Mouse (Mus musculus) intestine, postnatal 0 days (tissue): ENCODE results near the gene Rad51b. TPM values are rescaled to one million over a fixed set of nuclear protein-coding genes. Genes with fewer than 3 reads are reported as not detected.

Source experiments
- ATAC-seq: fragments of 200-750 bp; cut with Nextera tagmentation; 2 replicates; pipeline ENCODE4 v1.8.0; 2017; ENCODE audit warnings: mild to moderate bottlenecking, moderate TSS enrichment, moderate library complexity
- H3K27ac ChIP-seq: fragments of 300-500 bp; sonication (generic); 2 replicates; pipeline ENCODE4 v1.5.1; 2014; ENCODE audit warnings: mild to moderate bottlenecking, low read depth, low read length, moderate library complexity
- H3K27me3 ChIP-seq: fragments of 300-500 bp; sonication (generic); replicated peaks from 2 replicates; pipeline ENCODE4 v1.6.1; 2014; ENCODE audit warnings: low read length, mixed read lengths; ENCODE audit not compliant: control insufficient read depth, insufficient read depth
- H3K36me3 ChIP-seq: fragments of 300-500 bp; sonication (generic); 2 replicates; pipeline ENCODE4 v1.6.1; 2014; ENCODE audit warnings: mild to moderate bottlenecking, moderate library complexity; ENCODE audit not compliant: control insufficient read depth, insufficient read depth
- H3K4me1 ChIP-seq: fragments of 300-500 bp; sonication (generic); replicated peaks from 2 replicates; pipeline ENCODE4 v1.6.1; 2014; ENCODE audit warnings: antibody characterized with exemption, low read length, mixed read lengths; ENCODE audit not compliant: control insufficient read depth, insufficient read depth
- H3K4me2 ChIP-seq: fragments of 300-500 bp; sonication (generic); replicated peaks from 2 replicates; pipeline ENCODE4 v1.6.1; 2014; ENCODE audit warnings: low read depth, mild to moderate bottlenecking, moderate library complexity
- H3K4me3 ChIP-seq: fragments of 300-500 bp; sonication (generic); 2 replicates; pipeline ENCODE4 v1.5.1; 2014; ENCODE audit warnings: low read depth, low read length
- H3K9ac ChIP-seq: fragments of 300-500 bp; sonication (generic); 2 replicates; pipeline ENCODE4 v1.6.1; 2014; ENCODE audit warnings: mild to moderate bottlenecking, low read depth, low read length
- H3K9me3 ChIP-seq: fragments of 300-500 bp; sonication (generic); 2 replicates; pipeline ENCODE4 v1.6.1; 2016; ENCODE audit warnings: mixed run types; ENCODE audit not compliant: control insufficient read depth
- CTCF ChIP-seq: sonication (generic); IDR thresholded peaks from 2 replicates; pipeline ENCODE4 v1.5.1; 2016; ENCODE audit warnings: low read depth, mild to moderate bottlenecking, control low read depth, antibody characterized with exemption, moderate library complexity
- WGBS: fragments of 180-500 bp; shearing (Covaris S2); extraction: QIAGEN DNeasy Blood & Tissue Kit; methylation state at CpG from one replicate; pipeline ENCODE4 v1.1.7; 2014; 5-methylcytosine and 5-hydroxymethylcytosine counted together
- polyA plus RNA-seq: library from polyadenylated mRNA; unstranded; fragments of >200 nt; fragmentation: Nextera tagmentation; extraction: Ambion mirVana; gene quantifications from 2 replicates; pipeline ENCODE4 v1.2.1, GENCODE M21; 2015

The Rad51b gene
- polyA plus RNA-seq, 1 experiment from 2014 or later, result 1.9 TPM

- Histone ChIP-seq H3K9me3 (no peaks in the 10 kb centered on the region), H3K36me3 (no peaks in the 10 kb centered on the region), H3K9ac (no peak overlapping the region), H3K27me3 (no peaks in the 10 kb centered on the region), H3K4me3 (no peak overlapping the region), H3K27ac (no peak overlapping the region), H3K4me2 (no peak overlapping the region), H3K4me1 (no peaks in the 10 kb centered on the region)
- no peak for ATAC-seq
- no peak for TF ChIP-seq CTCF
- WGBS, result 60% methylated on average over 8 of the region's 8 CpGs
These were observed 496.3 kb downstream of the Rad51b start for GRCm38 (mm10) chr12:79793382-79793781.

GRCm38 (mm10) chr12:79794802-79795201 is 497.7 kb downstream of the Rad51b start:
- Histone ChIP-seq H3K9me3 (no peaks in the 10 kb centered on the region), H3K36me3 (no peaks in the 10 kb centered on the region), H3K4me2 (no peak overlapping the region), H3K9ac (no peak overlapping the region), H3K27me3 (no peaks in the 10 kb centered on the region), H3K27ac (no peak overlapping the region), H3K4me3 (no peak overlapping the region), H3K4me1 (no peaks in the 10 kb centered on the region)
- no peak for TF ChIP-seq CTCF
- no peak for ATAC-seq
- 94% methylated on average over 4 of the region's 4 CpGs for WGBS

- H3K36me3 ChIP-seq, result no peaks in the 10 kb centered on the region
- no peaks in the 10 kb centered on the region for H3K27me3 ChIP-seq
- H3K27ac ChIP-seq, result no peak overlapping the region
- no peak overlapping the region for H3K9ac ChIP-seq
- H3K9me3 ChIP-seq, result no peaks in the 10 kb centered on the region
- no peak overlapping the region for H3K4me2 ChIP-seq
- WGBS, result 76% methylated on average over 6 of the region's 6 CpGs
- no peak for TF ChIP-seq CTCF
- no peak overlapping the region for H3K4me3 ChIP-seq
- ATAC-seq, result no peak
- no peaks in the 10 kb centered on the region for H3K4me1 ChIP-seq
These were observed 499.2 kb downstream of the Rad51b start for GRCm38 (mm10) chr12:79796260-79796659.

GRCm38 (mm10) chr12:79796823-79797821 is 500.0 kb downstream of the Rad51b start:
- Histone ChIP-seq H3K9ac (no peak overlapping the region), H3K4me1 (no peaks in the 10 kb centered on the region), H3K9me3 (no peaks in the 10 kb centered on the region), H3K27me3 (no peaks in the 10 kb centered on the region), H3K4me3 (no peak overlapping the region), H3K36me3 (no peaks in the 10 kb centered on the region), H3K27ac (no peak overlapping the region), H3K4me2 (no peak overlapping the region)
- WGBS, result 82% methylated on average over 18 of the region's 18 CpGs
- ATAC-seq, result no peak
- no peak for TF ChIP-seq CTCF

GRCm38 (mm10) chr12:79798488-79798887 is 501.4 kb downstream of the Rad51b start:
- Histone ChIP-seq H3K27ac (no peak overlapping the region), H3K4me1 (no peaks in the 10 kb centered on the region), H3K4me3 (no peak overlapping the region), H3K9ac (no peak overlapping the region), H3K27me3 (no peaks in the 10 kb centered on the region), H3K9me3 (no peaks in the 10 kb centered on the region), H3K36me3 (no peaks in the 10 kb centered on the region), H3K4me2 (no peak overlapping the region)
- no peak for TF ChIP-seq CTCF
- WGBS, result 85% methylated on average over 3 of the region's 3 CpGs
- no peak for ATAC-seq

- 53% methylated on average over 5 of the region's 5 CpGs for WGBS
- H3K4me2 ChIP-seq, result no peak overlapping the region
- H3K27ac ChIP-seq, result no peak overlapping the region
- H3K4me1 ChIP-seq, result no peaks in the 10 kb centered on the region
- H3K27me3 ChIP-seq, result no peaks in the 10 kb centered on the region
- H3K9me3 ChIP-seq, result no peaks in the 10 kb centered on the region
- H3K9ac ChIP-seq, result no peak overlapping the region
- H3K36me3 ChIP-seq, result no peaks in the 10 kb centered on the region
- TF ChIP-seq CTCF, result no peak
- no peak overlapping the region for H3K4me3 ChIP-seq
- ATAC-seq, result no peak
These were observed 502.3 kb downstream of the Rad51b start for GRCm38 (mm10) chr12:79799370-79799769.
